Mouse (Mus musculus) G1E (cell line): ENCODE results near the gene Krt80.

Experiments used
- CTCF ChIP-seq: IDR thresholded peaks from 2 replicates; pipeline ENCODE4 v1.5.1; 2012; ENCODE audit warnings: low read depth, low read length, inconsistent platforms, mixed read lengths
- GATA1 ChIP-seq: IDR thresholded peaks from 2 replicates; pipeline ENCODE4 v1.6.1; 2012; ENCODE audit warnings: borderline replicate concordance, low read length, inconsistent platforms, mixed read lengths

DNA sequence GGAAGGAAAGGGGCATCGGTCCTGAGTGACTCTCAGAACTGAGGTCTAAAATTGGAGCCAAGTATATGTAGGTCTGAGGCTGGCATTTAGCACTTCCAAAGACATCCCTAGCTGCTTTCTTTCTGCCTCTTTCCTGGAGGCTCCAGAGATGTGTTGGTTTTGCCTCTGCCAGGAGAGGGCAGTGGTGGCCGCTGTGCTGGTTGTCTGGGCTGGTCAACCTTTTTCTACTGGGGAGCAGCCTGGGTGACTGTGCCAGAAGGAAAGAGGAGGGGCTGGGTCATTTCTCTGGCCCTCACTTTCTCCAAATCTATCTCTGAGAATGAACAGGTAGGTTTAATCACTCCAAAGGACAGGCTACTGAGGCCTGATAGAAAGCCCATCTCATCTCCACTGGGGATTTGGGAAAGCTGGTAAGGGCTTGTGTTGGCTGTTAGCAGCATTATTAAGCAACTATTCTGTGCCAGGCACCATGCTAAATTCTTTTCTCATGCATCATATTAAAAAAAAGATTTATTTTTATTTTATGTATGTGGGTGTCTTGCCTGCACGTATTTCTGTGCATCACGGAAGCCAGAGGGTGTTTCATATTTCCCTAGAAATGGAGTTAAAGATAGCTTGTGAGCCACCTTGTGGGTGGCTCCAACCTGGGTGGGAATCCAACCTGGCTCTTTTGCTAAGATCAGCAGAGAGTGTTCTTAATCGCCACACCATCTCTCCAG is 28.0 kb downstream of the Krt80 start:
- no peak for TF ChIP-seq CTCF
- no peak for TF ChIP-seq GATA1
